Mouse (Mus musculus) CH12.LX (cell line): ENCODE data around the gene Ppp1r14b. TPM values are rescaled to one million over a fixed set of nuclear protein-coding genes. Genes with fewer than 3 reads are reported as not detected.
A peak's percentile ranks its signal among the peaks of the same experiment; 100 is the strongest.
"Not testable (repeated sequence)": the region's sequence is repeated elsewhere in the genome, so short reads cannot be mapped to it uniquely, and the experiment has no call there.

ENCODE experiments used
- DNase-seq: peaks from one replicate; pipeline ENCODE4 v3.0.0-alpha.2; 2013; ENCODE audit errors: extremely low read depth
- H3K27ac ChIP-seq: 2 replicates; pipeline ENCODE4 v1.5.1; 2012; ENCODE audit warnings: low read depth, mild to moderate bottlenecking, control low read depth, moderate library complexity; ENCODE audit not compliant: insufficient read depth
- H3K27me3 ChIP-seq: replicated peaks from 2 replicates; pipeline ENCODE3; 2012; ENCODE audit warnings: inconsistent platforms
- H3K36me3 ChIP-seq, 2 experiments: replicated peaks in 1 of 2; 2 replicates each; pipeline versions ENCODE3 to v1.6.1; 2012; ENCODE audit warnings: inconsistent platforms in 1 of 2, low read length in 1 of 2, mild to moderate bottlenecking in 1 of 2, mixed read lengths in 1 of 2, moderate library complexity in 1 of 2; ENCODE audit not compliant: control insufficient read depth in 1 of 2, insufficient read depth in 1 of 2
- H3K4me1 ChIP-seq, 2 experiments: 2 replicates each; pipeline ENCODE4 v1.6.1; 2012; ENCODE audit warnings: inconsistent platforms in 1 of 2, moderate library complexity in 1 of 2; ENCODE audit not compliant: insufficient read depth in 2 of 2, control insufficient read depth in 1 of 2
- H3K4me2 ChIP-seq: 2 replicates; pipeline ENCODE4 v1.6.1; 2012; ENCODE audit warnings: low read depth, mild to moderate bottlenecking, control low read depth; ENCODE audit not compliant: poor library complexity, insufficient read depth, severe bottlenecking
- H3K4me3 ChIP-seq, 3 experiments: fragments of 150-350 bp in 1 of 3; sonication (generic) in 1 of 3; replicated peaks in 1 of 3; 2 replicates each; pipeline versions ENCODE3 to v1.5.1; 2011 to 2012; ENCODE audit warnings: low read depth in 2 of 3, low read length in 2 of 3, mild to moderate bottlenecking in 2 of 3, moderate library complexity in 2 of 3, control low read depth in 1 of 3, improper control_type of control experiment in 1 of 3, inconsistent platforms in 1 of 3, mixed read lengths in 1 of 3; ENCODE audit not compliant: poor library complexity in 1 of 3
- H3K79me2 ChIP-seq: replicated peaks from 2 replicates; pipeline ENCODE4 v1.6.1; 2012; ENCODE audit warnings: mild to moderate bottlenecking, moderate library complexity; ENCODE audit not compliant: control insufficient read depth, poor library complexity, insufficient read depth, severe bottlenecking; ENCODE audit errors: extremely low read depth
- H3K9ac ChIP-seq: 2 replicates; pipeline ENCODE4 v1.6.1; 2012; ENCODE audit warnings: low read depth, mild to moderate bottlenecking, control low read depth, moderate library complexity; ENCODE audit not compliant: insufficient read depth
- H3K9me3 ChIP-seq: replicated peaks from 2 replicates; pipeline ENCODE3; 2012; ENCODE audit warnings: low read length, inconsistent platforms, mixed read lengths
- CHD2 ChIP-seq: IDR thresholded peaks from 2 replicates; pipeline ENCODE4 v1.6.1; 2011; ENCODE audit warnings: low read length, improper control_type of control experiment
- E2F4 ChIP-seq: IDR thresholded peaks from 2 replicates; pipeline ENCODE4 v1.6.1; 2011; ENCODE audit warnings: low read depth, low read length, improper control_type of control experiment; ENCODE audit not compliant: insufficient replicate concordance
- GABPA ChIP-seq: IDR thresholded peaks from 2 replicates; pipeline ENCODE4 v1.6.1; 2012; ENCODE audit warnings: low read depth, low read length, improper control_type of control experiment, inconsistent platforms; ENCODE audit not compliant: insufficient replicate concordance
- HCFC1 ChIP-seq: IDR thresholded peaks from 2 replicates; pipeline ENCODE4 v1.6.1; 2012; ENCODE audit warnings: low read depth, mild to moderate bottlenecking, inconsistent platforms, low read length, improper control_type of control experiment
- IRF4 ChIP-seq: IDR thresholded peaks from 2 replicates; pipeline ENCODE4 v1.6.1; 2014; ENCODE audit warnings: low read depth, mild to moderate bottlenecking, inconsistent platforms, low read length, improper control_type of control experiment
- KAT2A ChIP-seq: IDR thresholded peaks from 2 replicates; pipeline ENCODE4 v1.6.1; 2012; ENCODE audit warnings: low read length, improper control_type of control experiment, inconsistent platforms; ENCODE audit not compliant: insufficient replicate concordance
- MAX ChIP-seq: IDR thresholded peaks from 2 replicates; pipeline ENCODE4 v1.6.1; 2011; ENCODE audit warnings: low read length, improper control_type of control experiment
- MAZ ChIP-seq: IDR thresholded peaks from 2 replicates; pipeline ENCODE4 v1.6.1; 2012; ENCODE audit warnings: low read depth, mild to moderate bottlenecking, inconsistent platforms, low read length, improper control_type of control experiment, moderate library complexity
- POLR2AphosphoS2 ChIP-seq: IDR thresholded peaks from 2 replicates; pipeline ENCODE4 v1.6.1; 2011; ENCODE audit warnings: low read depth, low read length, improper control_type of control experiment
- SIN3A ChIP-seq: IDR thresholded peaks from 2 replicates; pipeline ENCODE4 v1.6.1; 2012; ENCODE audit warnings: low read length, improper control_type of control experiment, inconsistent platforms
- SMC3 ChIP-seq: IDR thresholded peaks from 2 replicates; pipeline ENCODE4 v1.6.1; 2011; ENCODE audit warnings: low read depth, low read length, improper control_type of control experiment
- ZKSCAN1 ChIP-seq: IDR thresholded peaks from 2 replicates; pipeline ENCODE4 v1.6.1; 2012; ENCODE audit warnings: low read depth, inconsistent platforms, low read length, improper control_type of control experiment, borderline replicate concordance
- ZMIZ1 ChIP-seq: IDR thresholded peaks from 2 replicates; pipeline ENCODE4 v1.6.1; 2012; ENCODE audit warnings: low read depth, mild to moderate bottlenecking, inconsistent platforms, low read length, improper control_type of control experiment
- dilution Hi-C: fragments of 300-500 bp; cut with MboI; formaldehyde crosslinking; loops from 2 replicates; pipeline ENCODE4 v1.14.3; 2020; ENCODE audit warnings: low sequenced_read_pairs; ENCODE audit not compliant: extremely low pct_unique_long_range_greater_than_20kb, extremely low pct_ligation_motif_present
- in situ Hi-C: fragments of 300-500 bp; cut with MboI; formaldehyde crosslinking; loops from 3 replicates; pipeline ENCODE4 v1.14.3; 2019; ENCODE audit warnings: low sequenced_read_pairs, low pct_ligation_motif_present, low pct_unique_long_range_greater_than_20kb, mixed read lengths
- polyA plus RNA-seq: library from polyadenylated mRNA; unstranded; fragments of >175 nt; gene quantifications from 2 replicates; pipeline ENCODE4 v1.2.1, GENCODE M21; 2012; ENCODE audit warnings: low read depth; ENCODE audit not compliant: insufficient read length
- total RNA-seq, 2 experiments: library from RNA; depleted of rRNA; stranded (reverse); fragments of 300-350 nt in 1 of 2; fragments of >200 nt in 1 of 2; gene quantifications; 2 replicates each; pipeline ENCODE4 v1.2.3; 2012 to 2014

Gene Ppp1r14b
- total and polyA plus RNA-seq, 3 experiments = 167 to 256 (median 241) TPM

DNA sequence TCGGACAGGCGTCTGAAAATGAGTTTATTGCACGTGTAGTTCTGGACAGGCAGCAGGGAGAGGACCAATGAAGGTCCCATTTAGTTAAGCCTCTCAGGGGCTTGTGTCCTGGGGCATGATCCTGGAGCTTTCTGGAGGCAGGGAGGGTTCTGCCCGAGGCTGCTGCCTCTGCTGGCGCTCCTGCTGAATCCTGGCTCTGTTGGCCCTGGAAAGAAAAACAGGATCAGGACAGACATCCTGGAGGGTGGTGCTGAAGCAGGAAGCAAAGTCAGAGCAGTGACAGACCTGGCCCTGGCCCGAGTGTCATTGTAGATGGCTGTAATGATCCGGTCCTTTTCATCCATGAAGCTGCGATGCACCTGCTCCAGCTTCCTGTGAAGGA lies 13.1 kb downstream of the Ppp1r14b start:
- Histone ChIP-seq H3K36me3 (peaks cover 11 to 39% of the 10 kb centered on the region in 2 experiments), H3K27me3 (no peaks in the 10 kb centered on the region), H3K27ac (no peak overlapping the region), H3K79me2 (no peaks in the 10 kb centered on the region), H3K9ac (peak overlapping the region; percentile 64; the same call in 1 of the 2 replicates), H3K9me3 (no peaks in the 10 kb centered on the region), H3K4me1 (peaks cover 6 to 23% of the 10 kb centered on the region in 2 experiments), H3K4me2 (peak overlapping the region; percentile 47; the same call in 1 of the 2 replicates), H3K4me3 (peak overlapping the region; percentile 32 to 81 (median 76))
- dilution Hi-C loops = no loop called here
- DNase-seq = no peak
- in situ Hi-C loops = no loop called here
- TF ChIP-seq MAZ = no peak
- no peak for TF ChIP-seq ZKSCAN1
- no peak for TF ChIP-seq HCFC1
- TF ChIP-seq MAX = 0 out of 2 replicates have a peak, but pooled peaks have one; percentile 12
- 0 out of 2 replicates have a peak, but pooled peaks have one; percentile 4 for TF ChIP-seq ZMIZ1
- no peak for TF ChIP-seq KAT2A

DNA sequence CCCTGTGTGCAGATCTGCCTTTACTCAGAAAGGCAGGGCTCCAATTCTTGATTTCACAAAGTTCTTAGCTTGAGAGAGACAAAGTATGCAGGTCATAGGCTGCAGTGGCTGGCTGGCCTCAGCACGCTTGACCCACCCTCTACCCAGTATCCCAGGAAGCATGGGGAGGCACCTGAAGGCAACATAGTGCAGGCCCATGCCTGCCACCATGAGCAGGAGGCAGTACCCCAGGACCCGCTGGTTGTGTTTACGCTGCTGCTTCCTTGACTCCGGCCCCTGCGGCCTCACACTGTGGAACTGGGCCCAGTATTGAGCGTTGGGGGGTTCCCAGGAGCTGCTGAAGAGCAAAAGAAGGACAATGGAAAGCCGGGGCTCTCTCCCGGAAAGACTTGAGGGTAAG lies 14.5 kb downstream of the Ppp1r14b start:
- no peak for DNase-seq
- in situ Hi-C loops = no loop called here
- Histone ChIP-seq H3K9ac (no peak overlapping the region), H3K27me3 (no peaks in the 10 kb centered on the region), H3K27ac (no peak overlapping the region), H3K4me1 (peaks cover 11 to 31% of the 10 kb centered on the region in 2 experiments), H3K79me2 (no peaks in the 10 kb centered on the region), H3K36me3 (peaks cover 9 to 28% of the 10 kb centered on the region in 2 experiments), H3K4me3 (no peak overlapping the region), H3K4me2 (no peak overlapping the region), H3K9me3 (no peaks in the 10 kb centered on the region)
- TF ChIP-seq POLR2AphosphoS2 = no peak
- TF ChIP-seq ZMIZ1 = no peak
- TF ChIP-seq SMC3 = no peak
- no peak for TF ChIP-seq IRF4
- no peak for TF ChIP-seq SIN3A
- TF ChIP-seq ZKSCAN1 = no peak
- no peak for TF ChIP-seq GABPA
- TF ChIP-seq, all 38 proteins: peak for 0
- dilution Hi-C loops = no loop called here

DNA sequence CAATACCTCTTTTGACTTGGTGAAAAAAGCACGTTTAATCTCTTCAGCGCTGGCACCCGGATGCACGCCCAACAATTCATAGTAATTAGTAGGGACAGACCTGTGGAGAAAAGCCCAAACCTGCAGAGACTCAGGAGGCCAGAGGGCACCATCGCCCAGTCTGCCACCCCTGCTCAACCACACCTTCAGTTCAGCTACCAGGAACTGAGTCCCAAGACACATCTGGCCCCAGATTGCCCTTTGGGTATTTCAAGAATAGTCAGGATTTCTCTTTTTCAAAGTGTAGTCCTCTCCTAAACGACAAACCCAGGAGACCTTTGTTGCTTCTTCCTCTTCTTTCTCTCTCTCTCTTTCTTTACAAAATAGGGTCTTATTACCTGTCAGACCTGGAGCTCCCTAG lies 15.9 kb downstream of the Ppp1r14b start:
- in situ Hi-C loops = no loop called here
- Histone ChIP-seq H3K4me2 (no peak overlapping the region), H3K4me3 (no peak overlapping the region), H3K9me3 (no peaks in the 10 kb centered on the region), H3K79me2 (no peaks in the 10 kb centered on the region), H3K36me3 (peaks cover 3 to 16% of the 10 kb centered on the region in 2 experiments), H3K4me1 (peaks cover 11 to 43% of the 10 kb centered on the region in 2 experiments), H3K27me3 (no peaks in the 10 kb centered on the region), H3K27ac (no peak overlapping the region), H3K9ac (no peak overlapping the region)
- DNase-seq = no peak
- dilution Hi-C loops = no loop called here
- TF ChIP-seq E2F4 (no peak), GABPA (no peak), ZMIZ1 (no peak), CHD2 (no peak)

DNA sequence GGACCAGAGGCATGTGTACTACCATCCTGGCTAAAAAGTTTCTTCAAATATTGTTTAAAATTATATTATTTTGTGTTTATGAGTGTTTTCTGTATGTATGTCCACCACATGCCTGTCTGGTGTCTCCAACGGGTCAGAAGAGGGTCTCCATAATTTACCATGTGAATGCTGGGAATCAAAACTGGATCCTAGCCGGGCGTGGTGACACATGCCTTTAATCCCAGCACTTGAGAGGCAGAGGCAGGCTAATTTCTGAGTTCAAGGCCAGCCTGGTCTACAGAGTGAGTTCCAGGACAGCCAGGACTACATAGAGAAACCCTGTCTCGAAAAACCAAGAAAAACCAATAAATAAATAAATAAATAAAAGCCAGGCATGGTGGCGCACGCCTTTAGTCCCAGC lies 16.4 kb downstream of the Ppp1r14b start:
- peaks cover 3 to 11% of the 10 kb centered on the region in 2 experiments for H3K36me3 ChIP-seq
- H3K79me2 ChIP-seq, H3K4me2 ChIP-seq, H3K9ac ChIP-seq, dilution Hi-C loops, DNase-seq, H3K27ac ChIP-seq, H3K4me3 ChIP-seq, in situ Hi-C loops, H3K9me3 ChIP-seq, H3K27me3 ChIP-seq: not testable (repeated sequence)
- H3K4me1 ChIP-seq = peaks cover 7 to 39% of the 10 kb centered on the region in 2 experiments
